Mouse (Mus musculus): Measurements from ENCODE around the gene Thnsl2.

DNA sequence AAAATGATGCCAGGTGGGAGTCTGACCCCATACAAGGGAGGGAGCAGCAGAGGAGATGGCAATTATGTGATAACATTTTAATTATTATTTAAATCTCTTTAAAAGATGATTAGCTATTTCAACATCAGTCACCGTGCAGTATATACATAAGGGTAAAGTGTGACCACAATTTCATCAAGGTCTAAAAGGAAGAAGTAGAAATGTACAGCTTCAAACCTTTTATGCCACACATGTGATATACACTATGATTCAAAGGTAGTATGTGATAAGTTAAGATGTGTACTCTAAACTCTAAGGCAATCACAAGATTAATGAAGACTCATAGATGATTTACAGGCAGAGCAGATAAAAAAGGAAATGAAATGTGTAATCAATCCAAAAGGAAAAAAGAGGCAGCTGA, 36.4 kb upstream of the Thnsl2 start:
- no peak for TF ChIP-seq POLR2A (IDR thresholded peaks at IDR 0.05; ENCODE audit: borderline replicate concordance, control insufficient read depth, low read depth, low read length)
- TF ChIP-seq CTCF (IDR thresholded peaks at IDR 0.05; ENCODE audit: control insufficient read depth, insufficient read depth, low read length) = no peak
